Mouse (Mus musculus): ENCODE measurements around the gene Podxl2.

Podxl2 gene

GRCm38 (mm10) chr6:88843781-88844725, 30.8 kb downstream of the Podxl2 start:
- DNase-seq: no peak

DNA sequence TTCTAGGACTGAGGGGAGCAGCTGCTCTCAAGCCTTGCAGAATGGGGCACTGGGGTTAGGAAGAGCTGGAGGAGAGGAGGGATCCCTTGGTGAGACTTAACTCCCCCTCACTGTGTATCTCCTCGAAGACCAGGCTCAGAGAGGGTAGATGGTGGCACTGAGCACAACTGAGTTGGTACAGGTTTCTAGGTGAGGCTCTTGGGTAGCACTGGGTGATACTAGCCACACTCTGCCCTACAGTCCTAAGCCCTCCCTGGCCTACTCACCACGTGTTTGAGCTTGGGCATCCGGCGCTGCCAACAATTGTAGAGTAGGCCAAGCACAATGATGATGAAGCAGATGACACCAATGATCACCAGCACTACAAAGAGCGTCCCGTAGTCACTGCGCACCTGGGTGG, 31.6 kb downstream of the Podxl2 start:
- no peak for DNase-seq

- DNase-seq: peak; percentile 62
These were observed 32.1 kb downstream of the Podxl2 start for GRCm38 (mm10) chr6:88842731-88843151.

DNA sequence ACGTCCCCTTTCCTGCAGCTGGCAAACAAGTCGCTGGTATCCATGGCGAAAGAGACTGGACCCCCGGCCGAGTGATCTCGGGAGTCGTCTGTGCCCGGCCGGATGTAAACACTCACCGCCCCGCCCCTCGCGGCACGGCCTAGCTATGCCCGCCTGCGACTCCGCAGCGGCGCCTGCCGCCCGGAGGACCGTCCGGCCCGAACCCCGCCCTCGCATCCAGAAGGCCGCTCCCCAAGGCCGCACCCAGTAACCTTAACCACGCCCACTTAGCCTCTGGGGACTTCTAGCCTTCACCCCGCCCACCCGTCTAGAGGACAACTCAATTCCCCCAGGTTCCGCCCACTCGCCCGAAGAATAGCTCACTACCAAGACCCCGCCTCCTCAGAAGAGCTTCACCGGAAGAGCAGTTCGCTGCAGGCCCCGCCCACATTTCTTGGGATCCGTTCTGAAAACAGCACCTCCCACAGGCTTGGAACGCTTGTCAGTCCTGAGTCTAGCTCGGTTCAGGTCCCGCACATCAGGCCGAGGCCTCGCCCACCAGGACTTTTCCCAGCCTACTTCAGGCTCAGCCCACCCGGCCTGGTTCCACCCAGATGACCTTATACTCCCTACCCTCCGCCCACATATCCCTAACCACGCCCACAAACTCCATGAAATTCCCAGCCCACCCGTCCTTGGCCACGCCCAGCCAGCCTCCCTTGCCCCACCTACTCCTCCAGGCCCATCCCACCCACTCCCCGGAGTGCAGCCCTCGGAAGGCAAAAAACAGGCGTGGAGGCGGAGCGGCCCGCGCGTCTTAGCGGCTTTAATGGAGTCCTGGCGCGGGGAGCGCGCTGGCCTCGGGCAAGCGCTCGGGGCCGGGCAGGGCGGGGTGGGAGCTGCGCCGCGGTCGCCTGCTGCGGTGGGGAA, 32.8 kb downstream of the Podxl2 start, which contains the start of gene Abtb1:
TSS of gene Abtb1 (minus strand) at position 204 of the 909 bp plus-strand sequence.
- DNase-seq: peak; percentile 100

- DNase-seq: no peak
These were observed 33.4 kb downstream of the Podxl2 start for GRCm38 (mm10) chr6:88841514-88841780.

DNA sequence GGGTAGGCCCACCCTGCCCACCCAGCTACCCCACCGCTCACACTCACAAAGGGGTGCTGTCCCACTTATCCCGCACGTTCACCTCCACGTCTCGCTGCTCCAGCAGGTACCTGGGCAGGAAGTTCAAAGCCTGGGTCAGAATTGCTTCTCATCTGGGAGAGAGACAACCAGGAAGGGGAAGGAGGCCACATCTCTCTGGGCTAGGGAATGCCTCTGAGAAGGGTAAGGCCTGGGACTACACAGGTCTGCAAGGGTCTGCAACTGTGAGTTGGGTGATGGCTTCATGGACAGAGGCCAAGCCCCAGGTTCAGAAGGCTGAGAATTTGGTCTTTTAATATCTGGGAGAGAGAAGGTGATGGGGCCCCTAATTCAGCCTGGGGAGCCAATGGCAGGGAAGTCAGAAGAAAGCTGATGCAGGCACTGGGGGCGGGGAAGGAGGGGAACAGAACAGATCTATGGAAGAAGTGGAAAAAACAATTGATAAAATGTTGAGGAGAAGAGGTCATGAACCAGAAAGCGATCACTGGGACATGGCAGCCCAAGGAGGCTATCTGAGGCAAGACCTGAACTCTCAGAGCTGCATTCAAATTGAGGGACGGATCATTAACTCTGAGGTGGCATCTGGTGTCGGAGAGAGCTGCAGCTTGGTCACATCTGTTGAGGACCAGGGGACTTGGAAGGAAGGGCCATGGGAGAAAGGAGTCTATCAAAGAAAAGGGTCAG, 33.9 kb downstream of the Podxl2 start:
- no peak for DNase-seq

DNA sequence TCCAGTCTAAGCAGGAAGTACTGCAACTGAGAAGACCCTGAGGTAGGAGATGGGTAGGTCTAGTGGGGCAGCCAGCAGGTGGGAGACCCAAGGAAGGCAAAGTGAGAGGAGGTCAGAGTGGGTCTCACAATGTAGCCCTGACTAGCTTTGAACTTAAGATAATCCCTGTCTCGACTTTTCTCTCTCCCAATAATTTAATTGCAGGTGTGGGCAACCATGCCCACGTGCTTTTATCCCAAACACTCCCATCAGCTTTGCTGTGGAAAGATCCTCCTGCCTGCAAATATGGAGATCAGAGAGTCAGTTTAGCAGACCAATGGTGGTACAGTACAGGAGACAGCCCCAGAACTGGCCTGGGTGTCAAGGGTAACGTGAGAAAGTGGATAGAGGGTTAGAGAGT, 34.6 kb downstream of the Podxl2 start:
- no peak for DNase-seq

GRCm38 (mm10) chr6:88839135-88839970, 35.5 kb downstream of the Podxl2 start:
- no peak for DNase-seq

GRCm38 (mm10) chr6:88838613-88839012, 36.2 kb downstream of the Podxl2 start:
- DNase-seq: no peak

DNA sequence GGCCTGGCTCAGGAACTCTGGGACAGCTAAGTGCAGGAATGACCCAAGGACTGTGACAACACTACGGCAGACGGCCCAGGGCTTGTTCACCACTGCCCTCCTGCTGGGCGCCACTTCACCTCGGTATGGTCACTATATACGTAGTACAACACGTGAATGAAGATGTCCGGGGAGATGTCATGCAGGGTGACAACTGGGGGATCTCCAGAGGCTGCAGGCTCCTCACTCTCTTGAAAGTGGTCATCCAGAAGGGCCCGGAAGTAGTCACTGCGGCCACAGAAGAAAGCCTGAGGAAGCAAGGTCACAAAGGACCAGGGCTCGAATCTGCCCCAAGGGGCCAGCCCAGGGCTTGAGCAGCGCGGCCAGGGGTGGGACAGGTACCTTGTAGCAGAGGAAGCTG, 36.8 kb downstream of the Podxl2 start:
- DNase-seq: no peak

GRCm38 (mm10) chr6:88836178-88836819, 38.5 kb downstream of the Podxl2 start:
- no peak for DNase-seq

- DNase-seq: no peak
These were observed 39.8 kb downstream of the Podxl2 start for GRCm38 (mm10) chr6:88835047-88835446.

DNA sequence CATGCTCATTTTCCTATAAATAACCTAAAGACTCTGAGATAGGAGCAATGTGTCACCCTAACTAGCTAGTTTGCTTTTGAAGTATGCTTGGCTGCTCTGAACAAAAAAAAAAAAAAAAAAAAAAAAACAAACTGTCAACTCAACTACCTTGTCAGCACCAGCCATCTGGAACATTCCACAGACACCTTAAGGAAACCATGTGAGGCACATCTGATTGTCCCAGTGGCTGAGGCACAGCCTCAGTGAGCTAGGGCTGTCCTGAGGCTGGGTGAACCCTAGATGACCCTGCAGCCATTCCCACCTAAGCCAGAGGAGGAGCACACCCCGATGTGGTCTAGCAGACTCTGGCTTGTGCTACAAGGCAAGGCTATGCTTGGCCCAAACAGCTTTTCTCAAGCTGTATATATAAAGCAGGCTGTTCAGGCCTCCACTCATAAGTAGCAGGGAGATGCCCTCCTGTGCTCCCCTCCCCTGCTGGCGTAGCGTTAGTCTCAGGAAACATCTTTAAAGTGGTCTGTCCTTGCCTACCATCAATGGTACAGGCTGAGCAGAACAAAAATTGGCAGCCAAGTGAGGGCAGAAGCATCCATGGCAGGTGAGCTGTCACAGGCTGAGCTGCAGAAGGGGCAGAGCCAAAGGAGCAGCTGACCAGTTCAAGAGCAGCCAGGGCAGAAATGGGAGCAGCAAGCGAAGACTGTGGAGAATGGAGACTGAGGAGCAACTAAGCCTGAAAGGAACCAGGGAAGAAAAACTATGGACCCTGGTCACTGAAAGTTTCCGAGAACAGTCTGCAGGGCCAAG, 41.3 kb downstream of the Podxl2 start:
- no peak for DNase-seq

- no peak for DNase-seq
These were observed 42.2 kb downstream of the Podxl2 start for GRCm38 (mm10) chr6:88832663-88833062.

DNA sequence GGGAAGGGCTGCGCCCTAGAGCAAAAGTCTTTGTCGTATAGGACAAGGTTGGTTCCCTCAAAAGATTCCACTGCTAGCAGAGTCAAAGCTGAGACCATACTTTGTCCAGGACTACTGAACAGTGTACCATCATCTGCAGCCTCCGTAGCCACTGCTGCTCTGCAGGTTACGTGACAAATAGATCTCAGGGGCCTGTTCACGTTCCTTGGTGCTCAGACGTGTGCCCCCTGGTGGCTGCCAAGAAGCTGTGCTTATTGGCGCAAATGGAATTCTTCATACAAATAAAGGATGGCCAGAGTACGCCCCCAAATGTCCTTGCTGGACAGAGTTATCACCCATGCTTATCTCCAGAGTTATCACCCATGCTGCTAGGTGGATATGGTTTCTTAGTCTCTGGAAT, 43.4 kb downstream of the Podxl2 start:
- DNase-seq: peak; percentile 88

GRCm38 (mm10) chr6:88830112-88830702, 44.6 kb downstream of the Podxl2 start:
- no peak for DNase-seq

- DNase-seq: no peak
These were observed 45.3 kb downstream of the Podxl2 start for GRCm38 (mm10) chr6:88829579-88829978.

DNA sequence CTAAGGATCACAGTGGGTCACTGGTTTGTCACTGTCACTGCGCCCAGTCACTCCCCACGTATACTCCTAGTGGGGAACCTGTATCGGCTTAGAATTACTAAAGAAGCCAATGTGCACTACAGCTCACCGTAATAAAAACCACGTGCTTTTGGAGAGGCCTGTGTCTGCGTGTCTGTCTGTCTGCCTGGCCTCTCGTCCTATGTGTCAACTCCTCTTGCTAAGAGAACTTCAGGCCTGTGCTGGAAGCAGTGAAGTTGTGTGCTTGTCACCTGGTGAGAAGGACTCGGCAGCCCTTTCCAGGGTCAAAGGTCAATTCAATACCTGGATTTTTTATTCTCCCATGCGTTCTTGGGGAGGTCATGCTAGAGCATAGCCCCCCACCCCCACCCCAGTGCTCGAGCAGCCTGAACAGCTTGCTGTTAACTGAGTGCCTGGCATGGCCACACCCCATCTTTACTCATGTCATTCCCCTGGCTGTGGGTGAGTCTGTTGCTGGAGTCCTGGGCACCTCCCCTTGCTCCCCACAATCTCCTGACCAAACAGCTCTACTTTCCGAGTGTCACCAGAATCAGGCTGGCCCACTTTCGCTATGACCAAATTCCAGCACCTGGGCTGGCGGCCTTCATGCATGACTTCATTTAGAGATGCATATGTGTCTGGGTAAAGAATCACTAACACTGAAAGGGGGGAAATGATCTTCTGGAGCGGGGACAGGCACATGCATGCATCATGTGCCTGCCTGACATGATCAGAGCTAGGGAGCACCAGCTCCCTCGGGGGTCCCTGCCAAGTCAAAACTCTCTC, 46.4 kb downstream of the Podxl2 start:
- DNase-seq: no peak
